Mouse (Mus musculus) embryonic facial prominence, embryonic 13.5 days (tissue): Measurements from ENCODE around the gene Eya4. TPM values are rescaled to one million over a fixed set of nuclear protein-coding genes. Genes with fewer than 3 reads are reported as not detected.

Source experiments
- ATAC-seq: fragments of 200-750 bp; cut with Nextera tagmentation; 2 replicates; pipeline ENCODE4 v1.8.0; 2017; ENCODE audit warnings: low read depth; ENCODE audit not compliant: insufficient number of reproducible peaks, insufficient read depth, low FRiP score, low TSS enrichment
- H3K27ac ChIP-seq: fragments of 300-500 bp; sonication (generic); 2 replicates; pipeline ENCODE4 v1.5.1; 2015; ENCODE audit warnings: moderate library complexity, mild to moderate bottlenecking, inconsistent platforms
- H3K27me3 ChIP-seq: fragments of 300-500 bp; sonication (generic); 2 replicates; pipeline ENCODE4 v1.6.1; 2015; ENCODE audit warnings: mild to moderate bottlenecking, inconsistent platforms
- H3K36me3 ChIP-seq: fragments of 300-500 bp; sonication (generic); 2 replicates; pipeline ENCODE4 v1.6.1; 2015; ENCODE audit warnings: mild to moderate bottlenecking, inconsistent platforms
- H3K4me1 ChIP-seq: fragments of 300-500 bp; sonication (generic); 2 replicates; pipeline ENCODE4 v1.6.1; 2015; ENCODE audit warnings: inconsistent platforms
- H3K4me2 ChIP-seq: fragments of 300-500 bp; sonication (generic); 2 replicates; pipeline ENCODE4 v1.6.1; 2015; ENCODE audit warnings: moderate library complexity, mild to moderate bottlenecking, inconsistent platforms
- H3K4me3 ChIP-seq: fragments of 300-500 bp; sonication (generic); 2 replicates; pipeline ENCODE4 v1.5.1; 2015; ENCODE audit warnings: mild to moderate bottlenecking, inconsistent platforms
- H3K9ac ChIP-seq: fragments of 300-500 bp; sonication (generic); 2 replicates; pipeline ENCODE4 v1.6.1; 2015; ENCODE audit warnings: mild to moderate bottlenecking, inconsistent platforms
- H3K9me3 ChIP-seq: fragments of 300-500 bp; sonication (generic); 2 replicates; pipeline ENCODE4 v1.6.1; 2016; ENCODE audit warnings: inconsistent platforms
- WGBS: fragments of 180-500 bp; shearing (Covaris S2); methylation state at CpG from one replicate; pipeline ENCODE4 v1.1.7; 2015; ENCODE audit warnings: mixed read lengths; 5-methylcytosine and 5-hydroxymethylcytosine counted together
- polyA plus RNA-seq: library from polyadenylated mRNA; unstranded; fragments of >200 nt; fragmentation: Nextera tagmentation; extraction: Ambion mirVana; gene quantifications from 2 replicates; pipeline ENCODE4 v1.2.1, GENCODE M21; 2015

Eya4 gene
- polyA plus RNA-seq, 1 experiment from 2014 or later = 13.1 TPM

GRCm38 (mm10) chr10:23230863-23231262 lies 119.7 kb downstream of the Eya4 start:
- H3K36me3 ChIP-seq = no peaks in the 10 kb centered on the region
- no peak overlapping the region for H3K9ac ChIP-seq
- H3K4me1 ChIP-seq = peaks cover 13% of the 10 kb centered on the region; the same call in 1 of the 2 replicates
- ATAC-seq = no peak
- H3K4me3 ChIP-seq = no peak overlapping the region
- 57% methylated on average over 5 of the region's 5 CpGs for WGBS
- no peak overlapping the region for H3K27ac ChIP-seq
- H3K27me3 ChIP-seq = no peaks in the 10 kb centered on the region
- no peaks in the 10 kb centered on the region for H3K9me3 ChIP-seq
- no peak overlapping the region for H3K4me2 ChIP-seq

- no peaks in the 10 kb centered on the region for H3K9me3 ChIP-seq
- peaks cover 4% of the 10 kb centered on the region; the same call in 1 of the 2 replicates for H3K4me1 ChIP-seq
- no peaks in the 10 kb centered on the region for H3K36me3 ChIP-seq
- no peak overlapping the region for H3K4me3 ChIP-seq
- H3K27ac ChIP-seq = no peak overlapping the region
- H3K4me2 ChIP-seq = no peak overlapping the region
- 79% methylated on average over 5 of the region's 5 CpGs for whole genome bisulfite sequencing
- H3K27me3 ChIP-seq = no peaks in the 10 kb centered on the region
- ATAC-seq = no peak
- H3K9ac ChIP-seq = no peak overlapping the region
These were observed 127.2 kb downstream of the Eya4 start for GRCm38 (mm10) chr10:23223336-23223735.

GRCm38 (mm10) chr10:23220432-23220831 lies 130.2 kb downstream of the Eya4 start:
- 46% methylated on average over 3 of the region's 3 CpGs for WGBS
- Histone ChIP-seq H3K36me3 (no peaks in the 10 kb centered on the region), H3K4me1 (peaks cover 5% of the 10 kb centered on the region; the same call in 1 of the 2 replicates), H3K4me2 (no peak overlapping the region), H3K9me3 (no peaks in the 10 kb centered on the region), H3K27ac (no peak overlapping the region), H3K4me3 (no peak overlapping the region), H3K27me3 (no peaks in the 10 kb centered on the region), H3K9ac (no peak overlapping the region)
- no peak for ATAC-seq

GRCm38 (mm10) chr10:23216815-23217214 lies 133.8 kb downstream of the Eya4 start:
- no peaks in the 10 kb centered on the region for H3K9me3 ChIP-seq
- peaks cover 8% of the 10 kb centered on the region; the same call in 1 of the 2 replicates for H3K4me1 ChIP-seq
- H3K4me2 ChIP-seq = no peak overlapping the region
- no peak overlapping the region for H3K4me3 ChIP-seq
- no peak overlapping the region for H3K27ac ChIP-seq
- WGBS = 40% methylated on average over 4 of the region's 4 CpGs
- H3K36me3 ChIP-seq = no peaks in the 10 kb centered on the region
- H3K9ac ChIP-seq = no peak overlapping the region
- ATAC-seq = no peak
- no peaks in the 10 kb centered on the region for H3K27me3 ChIP-seq

GRCm38 (mm10) chr10:23211381-23211780 lies 139.2 kb downstream of the Eya4 start:
- no peak overlapping the region for H3K4me3 ChIP-seq
- no peaks in the 10 kb centered on the region for H3K9me3 ChIP-seq
- peaks cover 21% of the 10 kb centered on the region for H3K4me1 ChIP-seq
- no peak overlapping the region for H3K9ac ChIP-seq
- ATAC-seq = no peak
- no peak overlapping the region for H3K4me2 ChIP-seq
- H3K36me3 ChIP-seq = no peaks in the 10 kb centered on the region
- 89% methylated on average over 2 of the region's 2 CpGs for WGBS
- H3K27me3 ChIP-seq = no peaks in the 10 kb centered on the region
- no peak overlapping the region for H3K27ac ChIP-seq

- H3K36me3 ChIP-seq = no peaks in the 10 kb centered on the region
- no peaks in the 10 kb centered on the region for H3K27me3 ChIP-seq
- H3K4me3 ChIP-seq = no peak overlapping the region
- no peaks in the 10 kb centered on the region for H3K9me3 ChIP-seq
- H3K27ac ChIP-seq = no peak overlapping the region
- no peak for ATAC-seq
- H3K9ac ChIP-seq = no peak overlapping the region
- no peak overlapping the region for H3K4me2 ChIP-seq
- WGBS = 49% methylated on average over 4 of the region's 4 CpGs
- H3K4me1 ChIP-seq = peaks cover 26% of the 10 kb centered on the region
These were observed 146.7 kb downstream of the Eya4 start for GRCm38 (mm10) chr10:23203885-23204284.

- H3K27ac ChIP-seq = no peak overlapping the region
- H3K4me2 ChIP-seq = no peak overlapping the region
- H3K9ac ChIP-seq = no peak overlapping the region
- H3K4me3 ChIP-seq = no peak overlapping the region
- no peak for ATAC-seq
- no peaks in the 10 kb centered on the region for H3K27me3 ChIP-seq
- H3K36me3 ChIP-seq = no peaks in the 10 kb centered on the region
- WGBS = 22% methylated on average over 10 of the region's 10 CpGs
- H3K4me1 ChIP-seq = peaks cover 28% of the 10 kb centered on the region
- H3K9me3 ChIP-seq = no peaks in the 10 kb centered on the region
These were observed 147.3 kb downstream of the Eya4 start for GRCm38 (mm10) chr10:23203144-23203838.

- no peaks in the 10 kb centered on the region for H3K27me3 ChIP-seq
- WGBS = 57% methylated on average over 4 of the region's 4 CpGs
- no peak for ATAC-seq
- no peak overlapping the region for H3K27ac ChIP-seq
- H3K4me3 ChIP-seq = no peak overlapping the region
- H3K4me1 ChIP-seq = peaks cover 31% of the 10 kb centered on the region
- no peak overlapping the region for H3K4me2 ChIP-seq
- H3K9me3 ChIP-seq = no peaks in the 10 kb centered on the region
- no peak overlapping the region for H3K9ac ChIP-seq
- no peaks in the 10 kb centered on the region for H3K36me3 ChIP-seq
These were observed 148.0 kb downstream of the Eya4 start for GRCm38 (mm10) chr10:23202591-23202990.

- Histone ChIP-seq H3K4me1 (peaks cover 38% of the 10 kb centered on the region), H3K9ac (no peak overlapping the region), H3K27me3 (no peaks in the 10 kb centered on the region), H3K36me3 (no peaks in the 10 kb centered on the region), H3K9me3 (no peaks in the 10 kb centered on the region), H3K4me3 (no peak overlapping the region), H3K27ac (no peak overlapping the region), H3K4me2 (no peak overlapping the region)
- no peak for ATAC-seq
- WGBS = 75% methylated on average over 5 of the region's 5 CpGs
These were observed 152.3 kb downstream of the Eya4 start for GRCm38 (mm10) chr10:23198251-23198650.

GRCm38 (mm10) chr10:23196336-23196735 lies 154.2 kb downstream of the Eya4 start:
- Histone ChIP-seq H3K27ac (no peak overlapping the region), H3K4me2 (no peak overlapping the region), H3K9ac (no peak overlapping the region), H3K27me3 (no peaks in the 10 kb centered on the region), H3K4me1 (peaks cover 34% of the 10 kb centered on the region), H3K4me3 (no peak overlapping the region), H3K36me3 (no peaks in the 10 kb centered on the region), H3K9me3 (no peaks in the 10 kb centered on the region)
- 87% methylated on average over 4 of the region's 4 CpGs for WGBS
- no peak for ATAC-seq

GRCm38 (mm10) chr10:23195337-23195736 lies 155.2 kb downstream of the Eya4 start:
- 16% methylated on average over 2 of the region's 2 CpGs for WGBS
- no peaks in the 10 kb centered on the region for H3K9me3 ChIP-seq
- no peaks in the 10 kb centered on the region for H3K36me3 ChIP-seq
- no peaks in the 10 kb centered on the region for H3K27me3 ChIP-seq
- no peak overlapping the region for H3K4me2 ChIP-seq
- no peak overlapping the region for H3K4me3 ChIP-seq
- 0 out of 2 replicates have a peak, but pooled peaks have one; percentile 64 for ATAC-seq
- H3K4me1 ChIP-seq = peaks cover 38% of the 10 kb centered on the region
- no peak overlapping the region for H3K9ac ChIP-seq
- no peak overlapping the region for H3K27ac ChIP-seq

GRCm38 (mm10) chr10:23189836-23190235 lies 160.8 kb downstream of the Eya4 start:
- Histone ChIP-seq H3K4me3 (no peak overlapping the region), H3K9me3 (no peaks in the 10 kb centered on the region), H3K36me3 (no peaks in the 10 kb centered on the region), H3K9ac (no peak overlapping the region), H3K4me1 (peaks cover 16% of the 10 kb centered on the region), H3K27me3 (no peaks in the 10 kb centered on the region), H3K27ac (no peak overlapping the region), H3K4me2 (no peak overlapping the region)
- ATAC-seq = no peak
- 69% methylated on average over 10 of the region's 10 CpGs for WGBS
